Mouse (Mus musculus) G1E (cell line): Measurements from ENCODE around the gene Prcd.

Source experiments
- CTCF ChIP-seq: IDR thresholded peaks from 2 replicates; pipeline ENCODE4 v1.5.1; 2012; ENCODE audit warnings: low read depth, low read length, inconsistent platforms, mixed read lengths
- GATA1 ChIP-seq: IDR thresholded peaks from 2 replicates; pipeline ENCODE4 v1.6.1; 2012; ENCODE audit warnings: borderline replicate concordance, low read length, inconsistent platforms, mixed read lengths
- GATA2 ChIP-seq: IDR thresholded peaks from 2 replicates; pipeline ENCODE4 v1.6.1; 2012; ENCODE audit warnings: low read depth, low read length, inconsistent platforms, borderline replicate concordance
- POLR2AphosphoS5 ChIP-seq: IDR thresholded peaks from 2 replicates; pipeline ENCODE4 v1.6.1; 2012; ENCODE audit warnings: low read depth, low read length, inconsistent platforms; ENCODE audit not compliant: insufficient replicate concordance
- TAL1 ChIP-seq: conservative IDR thresholded peaks from 2 replicates; pipeline ENCODE4 v1.6.1; 2012; ENCODE audit warnings: low read depth, low read length, inconsistent platforms, mixed read lengths

GRCm38 (mm10) chr11:116676175-116676976 lies 23.0 kb downstream of the Prcd start:
- TF ChIP-seq CTCF = no peak
- TF ChIP-seq GATA1 = no peak
- no peak for TF ChIP-seq GATA2
- TF ChIP-seq TAL1 = no peak
- no peak for TF ChIP-seq POLR2AphosphoS5
